Mouse (Mus musculus): ENCODE measurements around the gene Dffa.
A peak's percentile ranks its signal among the peaks of the same experiment; 100 is the strongest.

The Dffa gene

DNA sequence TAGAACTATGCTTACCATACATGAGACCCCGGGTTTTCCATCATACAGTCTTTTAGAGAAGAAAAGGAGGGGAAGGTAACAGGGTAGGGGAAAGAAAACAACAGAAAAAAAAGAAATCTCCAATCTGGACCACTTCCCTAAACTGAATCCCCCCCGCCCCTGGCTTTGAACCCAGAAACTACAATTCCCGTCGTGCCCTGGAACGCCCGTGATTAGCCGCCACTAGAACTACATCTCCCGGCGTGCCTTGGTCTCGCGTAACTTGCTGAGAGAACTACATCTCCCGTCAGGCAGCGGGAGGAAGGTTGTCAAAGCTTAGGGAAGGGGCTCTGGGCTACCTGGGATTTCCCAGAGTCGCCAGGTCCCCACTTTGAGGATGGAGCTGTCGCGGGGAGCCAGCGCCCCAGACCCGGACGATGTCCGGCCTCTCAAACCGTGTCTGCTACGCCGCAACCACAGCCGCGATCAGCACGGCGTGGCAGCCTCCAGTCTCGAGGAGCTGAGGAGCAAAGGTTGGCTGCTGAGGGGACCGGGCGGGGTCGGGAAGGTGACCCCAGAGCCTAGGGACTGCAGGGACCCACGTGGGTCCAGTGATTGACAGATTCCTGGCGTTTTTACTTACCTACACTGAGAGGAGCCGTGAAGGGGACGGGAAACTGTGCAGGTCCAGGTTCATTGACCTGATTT lies at the start of gene Dffa:
Gene Dffa, plus strand, starts transcription at position 272 of the 687 bp plus-strand sequence.
- DNase-seq: peak; percentile 85

DNA sequence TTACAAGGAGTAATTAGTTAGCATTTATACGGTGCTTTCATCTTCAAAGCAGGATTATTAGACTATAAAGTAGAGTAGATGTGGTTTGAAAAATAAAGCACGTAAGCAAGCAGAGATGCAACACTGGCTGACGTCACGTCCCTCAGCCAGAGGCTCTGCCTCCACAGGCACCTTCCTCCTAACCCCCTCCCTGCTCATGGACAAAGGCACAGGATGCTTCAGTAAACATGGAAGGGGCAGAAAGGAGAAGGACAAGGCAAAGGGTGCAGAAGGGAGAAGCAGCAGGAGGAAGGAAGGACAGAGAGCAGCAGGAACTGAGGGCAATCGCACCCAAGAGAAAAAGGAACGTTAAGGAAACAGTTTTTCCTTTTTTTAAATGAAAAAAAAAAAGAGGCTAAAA lies 48.1 kb upstream of the Dffa start:
- DNase-seq: no peak

- no peak for DNase-seq
Observed at GRCm38 (mm10) chr4:149056957-149057356, 47.0 kb upstream of the Dffa start.

DNA sequence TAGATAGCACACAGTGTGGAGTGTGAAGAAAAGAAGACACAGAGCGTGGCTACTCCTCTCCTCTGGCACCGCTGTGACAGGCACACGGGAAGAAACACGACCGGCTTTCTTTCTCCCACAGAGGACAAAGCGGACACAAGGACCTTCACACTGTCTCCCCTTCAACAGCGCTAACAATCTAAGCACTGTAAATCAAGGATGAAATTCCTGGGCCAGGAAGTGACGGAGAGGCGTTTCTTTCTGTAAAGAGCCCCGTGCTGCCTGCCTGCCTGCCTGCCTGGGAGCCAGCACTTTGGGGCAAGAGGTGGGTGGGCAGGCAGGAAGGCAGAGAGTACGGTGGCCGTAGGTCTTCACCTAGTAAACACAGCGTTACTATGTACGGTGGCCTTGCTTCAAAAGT lies 46.5 kb upstream of the Dffa start:
- no peak for DNase-seq

DNA sequence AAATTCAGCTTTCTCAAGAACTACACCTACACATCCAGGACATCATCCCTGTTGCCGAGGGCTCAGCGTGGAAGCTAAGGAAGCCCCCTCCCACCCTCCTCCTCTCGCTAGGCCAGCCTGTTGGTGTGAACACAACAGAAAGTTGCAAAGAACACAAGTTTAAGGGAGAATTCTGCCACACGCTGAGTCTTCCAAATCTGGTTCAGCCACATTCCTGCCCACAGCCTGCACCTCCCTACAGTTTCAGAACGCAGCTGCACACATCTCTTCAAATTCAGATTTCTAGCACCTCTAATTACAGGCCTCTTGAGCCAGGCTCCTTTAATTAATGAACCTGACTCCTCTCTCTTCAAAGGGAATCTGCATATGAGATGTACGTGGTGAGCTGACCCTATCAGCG lies 45.6 kb upstream of the Dffa start:
- no peak for DNase-seq

- no peak for DNase-seq
Observed at GRCm38 (mm10) chr4:149059713-149060112, 44.2 kb upstream of the Dffa start.

GRCm38 (mm10) chr4:149060621-149061431 lies 43.1 kb upstream of the Dffa start:
- DNase-seq: no peak

DNA sequence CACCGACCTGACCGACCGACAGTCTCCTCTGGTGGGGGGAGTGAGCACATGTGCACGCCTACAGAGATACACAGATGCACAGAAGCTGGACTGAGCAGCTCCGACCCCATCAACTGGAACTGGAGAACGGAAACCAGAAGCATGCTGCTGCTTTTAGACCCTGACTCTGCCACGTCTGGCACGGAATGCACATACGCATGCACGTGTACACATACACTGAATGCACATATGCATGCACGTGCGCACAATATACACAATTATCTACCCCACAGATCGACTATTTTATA lies 42.6 kb upstream of the Dffa start:
- DNase-seq: no peak

DNA sequence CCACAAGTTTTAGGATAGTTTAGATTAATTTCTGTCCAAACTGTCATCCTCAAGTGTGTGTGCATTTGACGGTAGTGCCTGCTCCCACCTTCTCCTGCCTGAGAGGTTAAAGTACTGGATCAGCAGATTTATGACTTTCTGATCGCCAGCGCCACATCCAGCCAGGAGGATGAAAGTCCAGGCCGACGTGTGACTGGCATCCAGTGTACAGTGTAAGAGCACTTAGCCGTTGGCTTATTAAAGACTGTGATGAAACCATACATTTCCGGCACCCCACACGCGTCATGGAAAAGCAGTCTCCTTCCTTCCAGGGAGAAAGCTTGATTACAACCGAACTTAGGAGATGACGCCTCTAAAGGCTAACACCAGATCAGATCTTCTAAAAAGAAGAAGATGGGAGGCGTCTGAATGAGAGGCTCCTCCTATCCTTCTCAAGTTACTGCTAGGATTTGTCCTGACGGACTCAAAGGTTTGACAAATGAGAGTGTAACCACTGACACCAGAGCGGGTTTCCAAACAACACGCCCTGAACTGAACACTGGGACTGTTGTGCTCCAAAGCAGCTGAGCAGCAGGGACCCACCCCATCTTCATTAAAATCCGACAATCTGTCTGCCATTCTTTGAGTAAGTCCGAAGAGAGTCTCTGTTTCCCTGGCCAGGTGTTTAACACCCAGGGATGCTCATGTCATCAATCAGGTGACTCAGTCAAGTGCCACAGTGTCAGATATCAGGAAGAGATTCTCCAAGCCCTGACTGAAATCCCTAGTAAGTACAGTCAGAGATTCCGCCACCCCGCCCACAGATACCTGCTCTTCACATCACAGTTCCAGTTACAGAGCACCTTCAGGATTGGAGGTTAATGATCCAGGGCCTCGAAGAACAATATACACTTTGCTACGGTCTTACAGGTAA lies 41.3 kb upstream of the Dffa start:
- no peak for DNase-seq

GRCm38 (mm10) chr4:149064061-149064854 lies 39.7 kb upstream of the Dffa start:
- DNase-seq: no peak

DNA sequence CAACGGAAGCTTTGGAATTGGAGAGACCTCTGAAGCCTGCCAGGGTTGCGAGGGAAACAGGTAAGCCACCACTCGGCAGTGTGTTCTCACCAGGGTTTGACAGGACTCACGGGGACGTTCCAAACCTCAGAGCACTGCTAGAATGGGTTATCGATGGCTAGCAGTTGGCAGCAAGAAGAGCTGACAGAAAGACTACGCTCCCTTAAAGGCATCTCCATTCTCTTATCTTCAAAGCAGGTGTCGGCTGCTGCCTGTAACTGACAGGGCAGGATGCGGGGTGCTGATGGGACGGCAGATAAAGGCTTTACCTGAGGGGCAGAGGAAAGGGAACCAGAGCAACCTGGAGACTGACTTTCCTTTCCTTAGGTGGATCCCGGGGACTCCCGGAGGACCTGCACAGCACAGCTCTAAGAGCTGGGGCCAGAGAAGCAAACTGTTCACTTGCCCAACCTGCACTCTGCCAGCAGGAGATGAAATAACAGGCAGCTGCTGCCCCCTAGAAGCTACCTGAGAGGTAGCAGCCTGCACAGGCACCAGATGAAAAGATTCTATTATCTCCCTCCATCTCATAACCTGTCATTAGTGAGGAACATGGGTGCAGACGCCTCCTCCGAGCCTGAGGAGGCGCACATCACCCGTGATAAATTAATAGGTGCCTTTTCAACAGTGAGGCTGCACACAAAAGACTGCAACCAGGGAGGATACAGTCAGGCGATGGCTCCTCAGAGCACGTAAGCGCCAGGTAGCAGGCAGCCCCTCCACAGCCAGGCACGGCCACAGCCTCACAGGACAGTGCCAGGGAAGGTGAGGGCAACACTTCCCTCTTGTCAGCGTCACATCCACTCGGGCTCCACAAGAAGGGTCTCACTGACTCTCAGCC lies 37.0 kb upstream of the Dffa start:
- no peak for DNase-seq

GRCm38 (mm10) chr4:149075073-149075472 lies 28.9 kb upstream of the Dffa start:
- no peak for DNase-seq

DNA sequence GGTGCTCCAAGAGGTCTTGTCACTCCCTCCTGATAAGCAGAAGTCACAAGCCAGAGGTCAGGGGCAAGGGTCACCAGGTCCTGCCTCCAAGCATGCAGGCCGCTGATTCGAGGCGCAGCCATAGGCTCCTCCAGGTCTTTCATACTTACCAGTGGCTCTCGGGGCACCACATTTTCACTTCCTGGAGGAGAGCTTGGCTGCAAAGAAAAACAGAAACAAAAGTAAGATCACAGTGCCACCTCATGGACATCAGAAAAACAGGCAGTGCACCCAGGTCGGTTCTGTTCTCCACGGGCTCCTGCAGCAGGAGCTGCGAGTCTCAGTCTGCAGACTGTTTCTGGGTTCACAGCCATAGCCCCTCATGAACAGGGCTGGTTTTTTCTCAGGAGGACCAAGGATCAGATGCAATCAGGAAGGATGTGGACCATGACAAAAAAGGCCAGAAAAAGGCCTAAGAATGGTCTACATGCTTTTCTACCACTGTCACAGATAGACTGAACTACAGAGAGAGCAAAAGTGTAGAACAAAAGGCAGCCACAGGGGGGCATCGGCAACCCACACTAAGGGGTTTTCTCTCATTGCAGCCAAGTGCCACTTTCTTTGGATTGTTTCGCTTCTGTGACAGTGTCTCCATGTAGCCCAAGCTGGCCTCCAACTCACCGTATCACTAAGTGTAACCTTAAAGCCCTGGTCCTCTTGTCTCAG lies 27.9 kb upstream of the Dffa start:
- DNase-seq: peak; percentile 51

DNA sequence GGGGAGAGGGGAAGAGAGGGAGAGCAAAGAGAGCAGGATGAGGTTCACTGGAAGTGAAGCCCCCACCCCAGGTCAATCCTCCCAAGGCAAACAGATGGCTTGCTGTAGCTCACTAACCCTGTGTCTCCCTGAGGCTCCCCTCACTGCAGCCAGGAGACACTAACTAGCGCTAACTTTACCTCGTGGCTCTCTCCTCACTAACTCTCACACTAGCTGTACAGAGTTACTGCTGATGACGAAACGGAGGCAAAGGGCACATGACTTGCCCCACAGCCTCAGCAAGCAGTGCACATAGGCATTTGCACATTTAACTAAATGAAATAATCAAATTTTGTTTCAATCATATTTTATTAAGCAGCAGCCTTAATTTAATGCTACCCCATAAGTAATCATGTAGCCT lies 25.7 kb upstream of the Dffa start:
- DNase-seq: no peak

- DNase-seq: no peak
Observed at GRCm38 (mm10) chr4:149079629-149080028, 24.3 kb upstream of the Dffa start.

GRCm38 (mm10) chr4:149080111-149080510 lies 23.8 kb upstream of the Dffa start:
- no peak for DNase-seq

DNA sequence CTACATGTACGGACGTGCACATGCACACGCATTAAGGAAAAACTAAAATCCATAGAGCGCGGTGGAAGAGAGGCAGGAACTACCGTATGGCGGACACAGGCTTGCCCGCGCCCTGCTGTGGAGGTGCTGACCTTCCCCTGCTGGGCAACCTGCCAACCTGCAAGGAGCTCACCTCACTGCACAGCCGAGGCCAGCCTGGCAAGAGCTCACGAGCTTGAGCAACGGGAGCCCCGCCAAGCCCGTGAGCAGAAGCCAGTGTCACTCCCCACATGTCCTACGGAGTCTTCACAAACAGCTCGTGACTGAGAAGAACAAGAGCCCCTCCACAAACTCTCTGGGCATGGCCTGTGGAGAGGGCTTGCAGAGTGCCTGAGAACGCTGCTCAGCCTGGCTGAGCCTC lies 22.4 kb upstream of the Dffa start:
- peak; percentile 52 for DNase-seq

GRCm38 (mm10) chr4:149085381-149085780 lies 18.6 kb upstream of the Dffa start:
- DNase-seq: no peak

DNA sequence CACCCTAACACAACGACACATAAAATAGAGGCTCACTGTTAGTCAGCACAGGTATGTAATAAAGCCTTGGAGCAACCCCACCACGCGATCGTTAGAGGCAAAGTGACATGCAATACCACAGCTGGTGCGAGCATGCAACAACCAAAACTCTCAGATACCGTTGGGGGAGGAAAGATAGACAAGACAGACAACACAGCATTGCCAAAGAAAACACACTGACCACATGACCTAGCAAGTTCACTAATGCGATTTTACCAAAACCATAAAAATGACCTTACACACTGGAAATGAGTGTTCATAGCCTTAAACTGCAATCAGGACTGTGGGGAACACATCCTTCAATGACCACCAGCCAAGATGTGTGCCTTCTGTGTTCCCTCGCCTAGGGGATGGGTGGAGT lies 12.6 kb upstream of the Dffa start:
- no peak for DNase-seq

DNA sequence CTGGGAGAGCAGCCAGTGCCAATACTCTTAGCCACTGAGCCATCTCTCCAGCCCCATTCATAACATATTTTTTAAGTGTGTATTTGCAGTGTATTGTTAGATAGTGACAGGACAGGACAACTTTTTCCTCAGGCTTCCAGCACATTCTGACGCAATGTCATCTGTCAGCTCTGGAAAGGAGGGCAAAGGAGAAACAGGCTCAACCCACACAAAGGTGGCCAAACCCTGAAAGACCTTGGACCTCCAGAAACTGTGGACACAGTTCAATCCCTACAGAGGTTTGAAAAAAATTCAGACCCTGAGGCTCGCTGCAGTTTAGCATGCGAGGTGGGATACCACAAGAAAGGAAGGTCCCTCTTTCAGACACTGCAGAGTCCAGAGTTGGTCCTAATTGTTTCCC lies 6.0 kb upstream of the Dffa start:
- DNase-seq: no peak

GRCm38 (mm10) chr4:149098571-149098970 lies 5.4 kb upstream of the Dffa start:
- DNase-seq: no peak

All from liver (tissue).